Mouse (Mus musculus) left cerebral cortex, adult 11 months (tissue): Measurements from ENCODE around the gene Olfr1222.
"Not testable (repeated sequence)": the region's sequence is repeated elsewhere in the genome, so short reads cannot be mapped to it uniquely, and the experiment has no call there.

Source experiments
- DNase-seq: peaks from one replicate; pipeline ENCODE4 v3.0.0; 2022; ENCODE audit warnings: low spot score

The Olfr1222 gene

GRCm38 (mm10) chr2:89132954-89133353 is at the start of gene Olfr1222:
Olfr1222 (minus strand) TSS chr2:89133054.
- DNase-seq, result no peak

- no peak for DNase-seq
These were observed 41.7 kb upstream of the Olfr1222 start, which contains the start of gene Olfr1225 for GRCm38 (mm10) chr2:89174569-89174968. Olfr1225 (minus strand) TSS chr2:89174669.

GRCm38 (mm10) chr2:89164711-89165110 is 31.9 kb upstream of the Olfr1222 start:
- not testable (repeated sequence) for DNase-seq

- DNase-seq, result not testable (repeated sequence)
These were observed 31.1 kb upstream of the Olfr1222 start, which contains the start of gene Olfr1224-ps1 for GRCm38 (mm10) chr2:89163991-89164390. Olfr1224-ps1 (minus strand) TSS chr2:89164091.

- DNase-seq, result no peak
These were observed 18.6 kb upstream of the Olfr1222 start, which contains the start of gene Olfr1223 for GRCm38 (mm10) chr2:89151460-89151859. Olfr1223 (minus strand) TSS chr2:89151560.

GRCm38 (mm10) chr2:89117183-89117582 is 15.7 kb downstream of the Olfr1222 start, which contains the start of gene Olfr1221:
Olfr1221 (minus strand) TSS chr2:89117283.
- DNase-seq, result no peak

GRCm38 (mm10) chr2:89106735-89107134 is 26.1 kb downstream of the Olfr1222 start, which contains the start of gene Olfr1220:
Olfr1220 (minus strand) TSS chr2:89106835.
- no peak for DNase-seq

- no peak for DNase-seq
These were observed 27.2 kb downstream of the Olfr1222 start for GRCm38 (mm10) chr2:89105651-89106050.

GRCm38 (mm10) chr2:89093848-89094247 is 39.0 kb downstream of the Olfr1222 start:
- no peak for DNase-seq

- no peak for DNase-seq
These were observed 49.4 kb downstream of the Olfr1222 start, which contains the start of gene Olfr1219 for GRCm38 (mm10) chr2:89083413-89083812. Olfr1219 (minus strand) TSS chr2:89083513.

- DNase-seq, result no peak
These were observed 51.4 kb downstream of the Olfr1222 start for GRCm38 (mm10) chr2:89081487-89081886.
